Mouse (Mus musculus) midbrain, embryonic 13.5 days (tissue): ENCODE measurements at regions not wholly inside any gene's neighbourhood (a gene's known extent, or its start where the extent isn't known, plus 50 kb on each side); places are given as distances from the start of the nearest gene placed in this dataset.

Experiments used
- ATAC-seq: fragments of 200-750 bp; cut with Nextera tagmentation; 2 replicates; pipeline ENCODE4 v1.8.0; 2017; ENCODE audit warnings: mild to moderate bottlenecking, moderate TSS enrichment, moderate library complexity
- H3K27ac ChIP-seq: fragments of 300-500 bp; sonication (generic); 2 replicates; pipeline ENCODE4 v1.5.1; 2015; ENCODE audit warnings: inconsistent platforms, mild to moderate bottlenecking, moderate library complexity
- H3K27me3 ChIP-seq: fragments of 300-500 bp; sonication (generic); 2 replicates; pipeline ENCODE4 v1.6.1; 2015; ENCODE audit warnings: mild to moderate bottlenecking, inconsistent platforms
- H3K36me3 ChIP-seq: fragments of 300-500 bp; sonication (generic); 2 replicates; pipeline ENCODE4 v1.6.1; 2015; ENCODE audit warnings: mild to moderate bottlenecking, inconsistent platforms
- H3K4me1 ChIP-seq: fragments of 300-500 bp; sonication (generic); replicated peaks from 2 replicates; pipeline ENCODE4 v1.6.1; 2015; ENCODE audit warnings: inconsistent platforms
- H3K4me2 ChIP-seq: fragments of 300-500 bp; sonication (generic); replicated peaks from 2 replicates; pipeline ENCODE4 v1.6.1; 2015; ENCODE audit warnings: moderate library complexity, mild to moderate bottlenecking, inconsistent platforms
- H3K4me3 ChIP-seq: fragments of 300-500 bp; sonication (generic); replicated peaks from 2 replicates; pipeline ENCODE4 v1.5.1; 2015; ENCODE audit warnings: mild to moderate bottlenecking, inconsistent platforms
- H3K9ac ChIP-seq: fragments of 300-500 bp; sonication (generic); replicated peaks from 2 replicates; pipeline ENCODE4 v1.6.1; 2015; ENCODE audit warnings: mild to moderate bottlenecking, inconsistent platforms
- H3K9me3 ChIP-seq: fragments of 300-500 bp; sonication (generic); 2 replicates; pipeline ENCODE4 v1.6.1; 2016; ENCODE audit warnings: mild to moderate bottlenecking, inconsistent platforms
- WGBS: fragments of 180-500 bp; shearing (Covaris S2); methylation state at CpG from one replicate; pipeline ENCODE4 v1.1.7; 2015; 5-methylcytosine and 5-hydroxymethylcytosine counted together

GRCm38 (mm10) chr9:115389082-115389481 is 78.9 kb upstream of the Stt3b start:
- H3K27ac ChIP-seq: no peak overlapping the region
- no peaks in the 10 kb centered on the region for H3K36me3 ChIP-seq
- H3K4me1 ChIP-seq: peaks cover 19% of the 10 kb centered on the region
- no peaks in the 10 kb centered on the region for H3K9me3 ChIP-seq
- H3K4me2 ChIP-seq: no peak overlapping the region
- H3K9ac ChIP-seq: no peak overlapping the region
- no peak for ATAC-seq
- H3K4me3 ChIP-seq: no peak overlapping the region
- H3K27me3 ChIP-seq: no peaks in the 10 kb centered on the region
- WGBS: 90% methylated on average over 2 of the region's 2 CpGs

- 0 out of 2 replicates have a peak overlapping the region, but pooled peaks have one; percentile 3 for H3K27ac ChIP-seq
- 45% methylated on average over 11 of the region's 11 CpGs for WGBS
Measured at GRCm38 (mm10) chr9:115390880-115391281, 80.7 kb upstream of the Stt3b start.

GRCm38 (mm10) chr9:115395511-115395910 is 85.3 kb upstream of the Stt3b start:
- H3K27me3 ChIP-seq: no peaks in the 10 kb centered on the region
- no peak overlapping the region for H3K4me2 ChIP-seq
- WGBS: 96% methylated on average over 8 of the region's 8 CpGs
- H3K4me1 ChIP-seq: peaks cover 17% of the 10 kb centered on the region
- no peak overlapping the region for H3K4me3 ChIP-seq
- no peak overlapping the region for H3K9ac ChIP-seq
- no peaks in the 10 kb centered on the region for H3K9me3 ChIP-seq
- ATAC-seq: no peak
- no peaks in the 10 kb centered on the region for H3K36me3 ChIP-seq
- H3K27ac ChIP-seq: no peak overlapping the region

More at GRCm38 (mm10) chr9:115390880-115391281, 80.7 kb upstream of the Stt3b start:
- no peaks in the 10 kb centered on the region for H3K27me3 ChIP-seq
- H3K9ac ChIP-seq: no peak overlapping the region
- H3K4me1 ChIP-seq: peaks cover 19% of the 10 kb centered on the region
- H3K9me3 ChIP-seq: no peaks in the 10 kb centered on the region
- no peaks in the 10 kb centered on the region for H3K36me3 ChIP-seq
- H3K4me3 ChIP-seq: no peak overlapping the region
- H3K4me2 ChIP-seq: 0 out of 2 replicates have a peak overlapping the region, but pooled peaks have one; percentile 19
- ATAC-seq: peak; percentile 60; the same call in 1 of the 2 replicates

GRCm38 (mm10) chr9:115400461-115400860 is 90.2 kb upstream of the Stt3b start:
- H3K4me1 ChIP-seq: 0 out of 2 replicates have a peak, but pooled peaks cover 3% of the 10 kb centered on the region
- H3K4me3 ChIP-seq: no peak overlapping the region
- H3K9me3 ChIP-seq: no peaks in the 10 kb centered on the region
- H3K27me3 ChIP-seq: no peaks in the 10 kb centered on the region
- H3K9ac ChIP-seq: no peak overlapping the region
- H3K27ac ChIP-seq: no peak overlapping the region
- H3K4me2 ChIP-seq: no peak overlapping the region
- ATAC-seq: no peak
- H3K36me3 ChIP-seq: no peaks in the 10 kb centered on the region
- 95% methylated on average over 6 of the region's 6 CpGs for WGBS

- no peak overlapping the region for H3K4me3 ChIP-seq
- H3K36me3 ChIP-seq: no peaks in the 10 kb centered on the region
- no peaks in the 10 kb centered on the region for H3K9me3 ChIP-seq
- no peak overlapping the region for H3K4me2 ChIP-seq
- no peaks in the 10 kb centered on the region for H3K27me3 ChIP-seq
- 76% methylated on average over 13 of the region's 13 CpGs for WGBS
- no peak overlapping the region for H3K27ac ChIP-seq
- H3K9ac ChIP-seq: no peak overlapping the region
- ATAC-seq: no peak
- 0 out of 2 replicates have a peak, but pooled peaks cover 3% of the 10 kb centered on the region for H3K4me1 ChIP-seq
Measured at GRCm38 (mm10) chr9:115401405-115402151, 91.4 kb upstream of the Stt3b start.

GRCm38 (mm10) chr9:115402661-115403060 is 92.4 kb upstream of the Stt3b start:
- 0 out of 2 replicates have a peak, but pooled peaks cover 3% of the 10 kb centered on the region for H3K4me1 ChIP-seq
- no peak overlapping the region for H3K27ac ChIP-seq
- H3K27me3 ChIP-seq: no peaks in the 10 kb centered on the region
- no peaks in the 10 kb centered on the region for H3K9me3 ChIP-seq
- H3K4me2 ChIP-seq: no peak overlapping the region
- H3K4me3 ChIP-seq: no peak overlapping the region
- no peak for ATAC-seq
- no peaks in the 10 kb centered on the region for H3K36me3 ChIP-seq
- no peak overlapping the region for H3K9ac ChIP-seq
- 84% methylated on average over 6 of the region's 6 CpGs for WGBS

GRCm38 (mm10) chr9:115403354-115403968 is 93.2 kb upstream of the Stt3b start:
- no peak for ATAC-seq
- no peak overlapping the region for H3K4me3 ChIP-seq
- H3K4me2 ChIP-seq: no peak overlapping the region
- H3K9me3 ChIP-seq: no peaks in the 10 kb centered on the region
- no peaks in the 10 kb centered on the region for H3K27me3 ChIP-seq
- no peak overlapping the region for H3K27ac ChIP-seq
- H3K4me1 ChIP-seq: 0 out of 2 replicates have a peak, but pooled peaks cover 3% of the 10 kb centered on the region
- H3K9ac ChIP-seq: no peak overlapping the region
- 88% methylated on average over 7 of the region's 7 CpGs for WGBS
- H3K36me3 ChIP-seq: no peaks in the 10 kb centered on the region

- H3K9me3 ChIP-seq: no peaks in the 10 kb centered on the region
- no peaks in the 10 kb centered on the region for H3K36me3 ChIP-seq
Measured at GRCm38 (mm10) chr9:115407901-115408470, 97.8 kb upstream of the Stt3b start.

GRCm38 (mm10) chr9:115408886-115409285 is 98.7 kb upstream of the Stt3b start:
- H3K4me1 ChIP-seq: 0 out of 2 replicates have a peak, but pooled peaks cover 7% of the 10 kb centered on the region
- H3K9me3 ChIP-seq: no peaks in the 10 kb centered on the region
- no peak overlapping the region for H3K4me2 ChIP-seq
- no peaks in the 10 kb centered on the region for H3K36me3 ChIP-seq
- H3K9ac ChIP-seq: no peak overlapping the region
- no peak overlapping the region for H3K27ac ChIP-seq
- ATAC-seq: no peak
- WGBS: 88% methylated on average over 6 of the region's 6 CpGs
- no peak overlapping the region for H3K4me3 ChIP-seq
- no peaks in the 10 kb centered on the region for H3K27me3 ChIP-seq

More at GRCm38 (mm10) chr9:115407901-115408470, 97.8 kb upstream of the Stt3b start:
- no peak overlapping the region for H3K27ac ChIP-seq
- ATAC-seq: no peak
- WGBS: 93% methylated on average over 21 of the region's 21 CpGs
- H3K4me1 ChIP-seq: 0 out of 2 replicates have a peak, but pooled peaks cover 7% of the 10 kb centered on the region
- H3K27me3 ChIP-seq: no peaks in the 10 kb centered on the region
- no peak overlapping the region for H3K9ac ChIP-seq
- H3K4me2 ChIP-seq: no peak overlapping the region
- no peak overlapping the region for H3K4me3 ChIP-seq

GRCm38 (mm10) chr9:115414190-115414589 is 104.0 kb upstream of the Stt3b start:
- no peak for ATAC-seq
- WGBS: 96% methylated on average over 4 of the region's 4 CpGs

GRCm38 (mm10) chr9:115422786-115423185 is 112.6 kb upstream of the Stt3b start:
- no peak overlapping the region for H3K27ac ChIP-seq
- WGBS: 87% methylated on average over 7 of the region's 7 CpGs

More at GRCm38 (mm10) chr9:115414190-115414589, 104.0 kb upstream of the Stt3b start:
- Histone ChIP-seq H3K4me2 (no peak overlapping the region), H3K9ac (no peak overlapping the region), H3K4me3 (no peak overlapping the region), H3K9me3 (no peaks in the 10 kb centered on the region), H3K27ac (no peak overlapping the region), H3K36me3 (no peaks in the 10 kb centered on the region), H3K4me1 (0 out of 2 replicates have a peak, but pooled peaks cover 7% of the 10 kb centered on the region), H3K27me3 (no peaks in the 10 kb centered on the region)

GRCm38 (mm10) chr9:115426682-115427081 is 116.5 kb upstream of the Stt3b start:
- H3K4me1 ChIP-seq: no peaks in the 10 kb centered on the region
- no peak overlapping the region for H3K4me3 ChIP-seq
- no peak overlapping the region for H3K4me2 ChIP-seq
- WGBS: 72% methylated on average over 8 of the region's 8 CpGs
- no peak overlapping the region for H3K9ac ChIP-seq
- no peaks in the 10 kb centered on the region for H3K36me3 ChIP-seq
- no peaks in the 10 kb centered on the region for H3K27me3 ChIP-seq
- ATAC-seq: no peak
- no peaks in the 10 kb centered on the region for H3K9me3 ChIP-seq
- H3K27ac ChIP-seq: no peak overlapping the region; the same call in 1 of the 2 replicates

More at GRCm38 (mm10) chr9:115422786-115423185, 112.6 kb upstream of the Stt3b start:
- H3K4me1 ChIP-seq: no peaks in the 10 kb centered on the region
- no peak overlapping the region for H3K4me3 ChIP-seq
- no peak overlapping the region for H3K9ac ChIP-seq
- H3K36me3 ChIP-seq: no peaks in the 10 kb centered on the region
- ATAC-seq: no peak
- H3K9me3 ChIP-seq: peaks cover 10% of the 10 kb centered on the region; the same call in 1 of the 2 replicates
- no peaks in the 10 kb centered on the region for H3K27me3 ChIP-seq
- no peak overlapping the region for H3K4me2 ChIP-seq
